Mouse (Mus musculus) cerebellum, postnatal 25 days (tissue): ENCODE measurements around the gene Suds3.

Source experiments
- DNase-seq, 2 experiments: peaks; one replicate each; pipeline ENCODE4 v3.0.0; 2021; ENCODE audit warnings: mixed read lengths in 2 of 2

Suds3 gene

DNA sequence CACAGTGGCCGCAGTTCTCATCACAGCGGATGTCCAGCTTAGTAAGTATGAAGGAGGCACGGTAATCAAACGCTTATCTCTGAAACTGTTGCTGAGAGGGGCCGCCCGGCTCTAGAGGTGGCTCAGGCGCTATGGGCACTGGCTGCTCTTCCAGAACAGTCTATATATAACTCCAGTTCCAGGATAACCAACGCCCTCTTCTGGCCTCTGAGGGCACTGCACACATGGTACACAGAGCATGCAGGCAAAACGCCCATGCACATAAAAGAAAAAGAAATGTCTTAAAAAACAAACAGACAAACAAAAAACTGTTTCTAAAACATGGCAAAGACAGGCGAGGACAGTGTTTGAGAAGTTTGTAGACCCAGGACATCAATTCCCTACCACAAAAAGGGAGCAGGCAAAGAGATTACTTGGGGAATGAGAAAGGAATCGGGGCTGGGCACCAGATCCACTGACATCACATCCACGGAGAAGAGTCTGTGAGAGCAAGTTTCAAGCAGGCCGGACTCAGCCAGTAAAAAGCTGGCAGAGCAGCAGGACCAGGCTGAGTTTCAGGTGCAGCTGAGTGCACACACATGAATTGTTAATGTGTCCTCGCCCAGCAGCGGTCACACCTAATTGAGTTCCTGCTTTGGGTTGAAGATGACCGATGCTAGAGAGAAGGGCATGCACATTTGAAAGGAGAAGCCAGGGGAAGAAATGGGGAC lies 4.7 kb downstream of the Suds3 start:
- no peak for DNase-seq

DNA sequence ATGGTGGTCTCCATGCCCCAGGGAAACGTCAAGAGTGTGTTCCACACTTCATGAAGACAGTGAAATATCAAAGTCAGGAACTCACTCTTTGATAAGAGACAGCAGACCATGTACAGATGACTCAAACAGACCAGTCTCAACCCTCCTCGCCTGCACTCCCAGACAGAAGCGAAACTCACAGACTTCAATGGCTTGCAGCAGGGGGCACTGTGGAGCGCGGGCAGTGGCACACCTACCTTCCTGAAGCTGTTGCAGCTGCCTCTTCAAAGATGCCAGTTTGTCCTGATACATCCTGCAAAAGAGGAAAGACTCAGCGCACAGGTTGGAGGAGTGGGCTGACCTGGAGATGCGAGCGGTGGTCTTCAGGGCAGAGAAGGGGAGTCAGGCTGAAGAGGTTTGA lies 6.4 kb downstream of the Suds3 start:
- peak in 1 of 2 experiments; percentile 53 for DNase-seq

DNA sequence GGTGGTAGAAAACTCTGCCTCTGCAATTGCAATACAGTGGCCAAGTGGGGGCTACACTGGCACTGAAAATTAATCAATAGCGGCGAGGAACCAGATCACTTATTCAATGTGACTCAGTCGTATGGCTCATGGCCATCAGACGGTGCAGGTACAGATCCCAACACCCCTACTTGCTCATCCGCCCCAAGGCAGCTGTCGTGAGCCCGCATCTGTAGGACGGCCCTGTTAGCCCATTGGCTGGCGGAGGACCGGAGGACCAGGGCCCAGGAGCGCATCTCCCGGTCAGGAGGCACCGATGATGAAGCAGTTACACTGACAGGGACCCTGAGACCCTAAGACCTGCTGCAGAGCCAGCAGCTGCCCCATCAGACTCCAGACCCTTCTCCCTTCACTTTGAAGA lies 7.2 kb downstream of the Suds3 start:
- DNase-seq: peak in 1 of 2 experiments; percentile 16

DNA sequence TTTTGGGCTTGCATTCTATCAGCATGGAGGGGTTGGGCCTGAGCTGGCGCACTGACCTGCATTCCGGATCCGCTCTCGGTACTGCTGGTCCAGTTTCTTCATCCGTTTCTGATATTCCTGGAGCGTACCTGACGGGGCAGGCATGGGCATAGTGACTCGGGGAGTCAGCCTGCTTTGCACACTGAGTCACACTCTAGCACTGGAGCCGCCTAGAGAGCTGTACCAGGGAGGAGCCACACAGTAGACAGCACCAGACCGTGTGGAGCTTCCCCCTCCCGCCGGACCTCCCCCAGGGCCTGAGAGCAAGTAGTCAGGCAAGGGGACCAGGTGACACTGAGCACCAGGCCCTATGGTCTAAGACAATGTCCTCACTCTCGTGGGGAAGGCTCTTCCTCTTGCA lies 7.6 kb downstream of the Suds3 start:
- no peak for DNase-seq

DNA sequence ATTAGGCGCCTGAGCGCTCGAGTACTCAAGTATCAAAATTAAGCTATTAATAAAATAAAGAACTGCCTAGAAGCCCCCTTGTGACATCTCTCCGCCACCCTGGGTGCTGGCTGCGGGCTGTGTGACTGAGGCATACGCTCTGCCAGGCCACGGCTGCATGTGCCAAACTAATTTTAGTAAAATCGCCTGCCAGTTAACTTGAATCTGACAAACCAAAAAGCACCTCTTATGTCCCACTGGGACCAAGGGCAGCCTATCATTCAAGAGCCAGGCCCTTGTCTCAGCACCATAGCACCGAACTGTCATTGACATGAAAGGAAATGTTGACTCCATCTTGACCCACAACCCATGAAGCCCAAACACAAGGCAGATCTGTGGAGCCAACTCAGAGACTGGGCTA lies 10.2 kb downstream of the Suds3 start:
- DNase-seq: peak; percentile 68 to 73

DNA sequence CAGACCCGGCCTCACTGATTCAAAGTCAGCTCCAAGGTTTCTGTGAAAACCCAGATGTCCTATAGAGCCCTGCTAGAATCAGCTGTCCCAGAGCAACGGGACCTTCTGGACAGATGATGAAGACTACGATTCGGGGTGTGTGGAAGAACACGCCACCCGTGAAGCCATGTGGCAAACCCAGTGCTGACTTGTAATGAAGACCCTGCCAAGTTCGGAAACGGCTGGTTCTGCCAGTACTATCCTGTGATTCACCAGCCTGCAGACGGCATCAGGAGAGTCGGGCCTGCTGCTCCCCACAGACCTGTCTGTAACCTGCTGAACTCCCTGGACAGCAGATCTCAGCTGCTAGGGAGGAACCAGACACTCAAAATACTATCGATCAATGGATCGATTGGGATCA lies 11.6 kb downstream of the Suds3 start:
- peak; percentile 35 to 39 for DNase-seq

DNA sequence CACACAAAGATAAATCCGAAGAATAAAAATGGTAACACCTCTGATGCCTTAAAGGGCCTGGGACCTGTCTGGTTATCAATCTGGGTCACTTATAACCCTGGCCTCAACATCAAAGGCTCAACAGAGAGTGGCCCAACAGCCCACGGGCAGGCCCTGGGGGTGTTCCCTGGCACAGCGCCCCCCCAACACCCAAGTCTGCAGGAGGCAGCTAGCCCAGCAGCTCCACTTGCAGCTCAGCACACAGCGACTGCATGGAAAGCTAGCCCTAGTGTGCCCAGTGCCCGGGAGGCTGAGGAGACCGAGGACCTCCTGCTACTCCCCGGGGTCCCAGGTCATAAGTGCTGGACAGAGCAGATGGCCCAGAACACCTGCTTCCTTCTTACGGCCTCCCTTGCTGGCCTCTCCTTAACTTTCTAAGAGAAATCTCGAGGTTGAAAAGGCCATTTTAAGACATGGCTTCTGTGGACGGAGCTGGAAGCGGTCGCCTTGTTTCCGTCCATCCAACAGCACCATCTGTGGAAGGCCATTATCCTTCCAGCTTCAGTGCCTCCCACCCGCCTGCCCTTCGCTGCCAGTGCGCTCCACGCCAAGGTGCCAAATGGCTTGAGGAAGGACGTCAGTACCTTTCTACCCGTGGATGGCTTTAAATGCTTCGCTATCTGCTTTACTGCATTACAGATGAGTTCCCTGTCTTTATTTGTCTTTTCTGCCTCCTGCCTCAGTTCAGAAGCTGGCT lies 12.6 kb downstream of the Suds3 start:
- DNase-seq: peak; percentile 70 to 78

DNA sequence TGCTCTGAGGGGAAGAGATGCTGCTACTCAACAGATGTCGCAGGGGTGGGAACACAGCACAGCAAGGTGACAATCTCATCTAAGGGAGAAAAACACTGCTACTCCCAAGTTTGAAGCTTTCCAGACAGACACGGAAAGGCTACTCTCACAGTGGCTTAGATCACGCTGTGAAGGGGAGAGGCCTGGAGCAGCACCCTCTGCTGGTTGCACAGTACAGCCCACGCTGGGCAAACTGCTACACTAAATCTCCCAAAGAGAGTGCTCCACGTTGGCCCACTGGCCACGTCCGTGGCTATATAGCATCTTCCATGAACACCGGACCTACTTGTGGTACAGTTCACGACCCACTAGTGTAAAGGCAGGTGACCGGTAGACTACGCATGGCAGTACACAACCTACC lies 16.2 kb downstream of the Suds3 start:
- DNase-seq: peak in 1 of 2 experiments; percentile 28

DNA sequence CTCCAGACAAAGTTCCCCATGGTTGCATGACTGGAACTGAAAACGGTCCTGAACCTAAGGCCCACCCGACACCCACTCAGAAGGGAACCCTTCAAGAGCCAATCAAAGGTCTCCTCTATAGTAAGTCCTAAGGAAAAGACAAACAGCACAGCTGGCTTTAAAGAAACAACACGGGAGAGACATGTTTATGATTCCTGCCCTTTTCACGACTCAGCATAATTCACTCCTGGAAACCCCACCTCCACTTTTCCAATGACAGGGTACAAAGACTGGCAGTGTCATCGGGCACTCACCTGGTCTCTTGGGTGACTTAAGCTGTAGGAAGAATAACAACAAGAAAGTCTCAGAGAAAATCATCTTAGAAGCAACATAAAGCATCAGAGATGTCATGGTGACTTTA lies 16.9 kb downstream of the Suds3 start:
- DNase-seq: no peak

DNA sequence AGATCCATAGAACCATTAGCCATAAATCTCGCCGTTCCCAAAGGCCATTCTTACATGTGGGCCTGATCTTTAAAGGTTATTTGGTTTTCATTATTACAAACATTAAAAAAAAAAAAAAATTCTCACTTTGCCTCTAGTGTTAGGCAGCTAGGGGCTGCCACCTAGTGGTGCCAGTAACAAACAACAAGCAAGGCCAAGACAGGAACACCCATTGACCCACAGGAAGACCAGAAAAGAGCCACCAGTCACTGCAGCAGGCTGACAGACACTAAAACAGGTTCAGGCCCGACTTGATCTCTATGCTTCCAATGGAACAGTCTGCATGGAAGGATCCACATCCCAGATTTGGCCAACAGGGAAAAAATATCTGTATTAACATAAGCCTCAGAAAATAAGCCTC lies 19.2 kb downstream of the Suds3 start:
- peak; percentile 75 to 82 for DNase-seq

DNA sequence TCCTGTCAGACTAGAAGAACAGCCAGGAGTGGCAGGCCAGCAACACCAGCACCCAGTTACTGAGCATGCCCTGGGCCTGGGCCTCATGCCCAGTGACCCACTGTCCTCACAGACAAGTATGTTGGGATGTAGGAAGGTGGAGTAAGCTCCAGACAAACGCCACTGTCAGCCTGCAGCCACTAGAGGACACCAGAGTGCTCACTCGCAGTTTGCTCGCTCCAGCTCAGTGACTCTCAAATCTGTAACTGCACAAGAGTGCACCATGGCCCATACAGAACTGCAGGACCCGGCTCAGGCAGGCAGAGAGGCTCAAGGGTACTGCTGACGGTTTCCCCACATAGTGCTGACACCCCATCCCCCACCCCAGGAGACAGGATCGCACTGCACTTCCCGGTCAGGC lies 21.5 kb downstream of the Suds3 start:
- peak; percentile 74 to 84 for DNase-seq

DNA sequence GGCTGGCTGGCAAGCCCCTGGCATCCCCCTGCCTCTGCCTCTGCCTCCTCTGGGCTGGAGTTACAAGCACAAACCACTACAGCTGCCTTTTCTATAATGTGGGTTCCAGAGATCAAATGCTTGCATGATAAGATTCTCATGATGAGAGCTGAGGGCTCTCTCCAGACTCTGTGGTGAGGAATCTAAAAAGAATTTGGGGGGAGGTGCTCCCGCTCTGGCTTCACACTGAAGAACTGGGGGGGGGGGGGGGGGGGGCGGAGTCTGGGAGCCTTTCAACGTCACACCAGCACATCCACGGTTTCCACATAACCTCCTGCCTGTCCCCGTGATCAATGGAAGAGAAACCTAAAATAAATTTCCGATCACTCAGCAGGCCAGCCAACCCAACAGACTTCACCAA lies 26.1 kb downstream of the Suds3 start:
- DNase-seq: no peak

DNA sequence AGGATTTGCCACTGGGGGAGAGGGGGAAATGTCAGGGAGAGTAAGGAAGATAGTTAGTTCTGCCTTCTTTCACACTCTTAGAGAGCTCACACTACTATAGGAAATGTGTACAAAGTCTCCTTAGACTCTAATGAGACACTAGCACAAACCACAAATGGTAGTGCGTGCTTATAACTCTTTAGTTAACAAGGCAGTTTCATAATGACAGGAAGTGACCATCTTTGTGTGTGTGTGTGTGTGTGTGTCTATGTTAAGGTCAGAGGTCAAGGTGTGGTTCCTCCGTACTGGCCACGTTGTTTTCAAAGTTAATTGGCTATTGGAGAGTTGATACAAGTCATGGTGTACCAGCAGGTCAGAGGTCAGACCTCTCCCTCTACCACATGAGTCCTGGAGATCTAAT lies 26.8 kb downstream of the Suds3 start:
- no peak for DNase-seq

DNA sequence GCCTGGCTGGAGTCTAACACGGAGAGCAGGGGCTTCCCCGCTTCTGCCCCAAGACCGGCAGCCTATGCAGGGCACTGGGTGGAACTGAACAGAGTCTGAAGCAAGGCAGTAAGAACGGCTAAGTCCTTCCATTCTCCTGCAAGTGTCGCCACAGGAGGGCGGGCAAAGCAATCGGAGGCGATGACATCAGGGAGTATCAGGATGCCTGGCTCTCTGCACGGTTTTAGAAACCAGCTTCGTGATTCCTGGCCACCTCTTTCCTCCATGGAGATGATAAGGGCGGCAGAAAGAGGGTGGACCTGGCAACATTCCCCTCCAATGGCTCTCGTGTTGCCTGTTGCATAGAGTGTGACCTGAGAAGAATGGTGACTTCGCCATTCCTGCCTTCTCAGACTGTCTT lies 28.2 kb downstream of the Suds3 start:
- peak in 1 of 2 experiments; percentile 52 for DNase-seq

DNA sequence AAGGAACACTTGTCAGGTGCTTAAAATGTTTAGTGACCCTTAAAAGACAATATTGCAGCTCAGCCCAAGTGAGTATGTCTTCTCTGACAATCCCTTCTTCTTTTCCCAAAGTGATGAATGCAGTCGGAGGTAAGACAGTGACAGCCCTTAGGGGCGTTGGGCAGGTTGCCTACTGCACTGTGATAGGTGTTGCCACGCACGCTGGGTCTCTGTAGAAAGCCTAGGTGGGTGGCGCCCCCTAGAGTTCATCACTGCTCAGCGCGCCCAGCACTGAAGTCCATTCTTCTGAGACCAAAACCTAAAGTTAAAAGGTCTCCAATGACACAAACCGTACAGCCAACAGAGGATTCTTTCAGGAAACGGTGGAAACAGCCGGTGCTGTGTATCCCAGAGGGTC lies 46.4 kb downstream of the Suds3 start:
- DNase-seq: peak; percentile 88 to 94

DNA sequence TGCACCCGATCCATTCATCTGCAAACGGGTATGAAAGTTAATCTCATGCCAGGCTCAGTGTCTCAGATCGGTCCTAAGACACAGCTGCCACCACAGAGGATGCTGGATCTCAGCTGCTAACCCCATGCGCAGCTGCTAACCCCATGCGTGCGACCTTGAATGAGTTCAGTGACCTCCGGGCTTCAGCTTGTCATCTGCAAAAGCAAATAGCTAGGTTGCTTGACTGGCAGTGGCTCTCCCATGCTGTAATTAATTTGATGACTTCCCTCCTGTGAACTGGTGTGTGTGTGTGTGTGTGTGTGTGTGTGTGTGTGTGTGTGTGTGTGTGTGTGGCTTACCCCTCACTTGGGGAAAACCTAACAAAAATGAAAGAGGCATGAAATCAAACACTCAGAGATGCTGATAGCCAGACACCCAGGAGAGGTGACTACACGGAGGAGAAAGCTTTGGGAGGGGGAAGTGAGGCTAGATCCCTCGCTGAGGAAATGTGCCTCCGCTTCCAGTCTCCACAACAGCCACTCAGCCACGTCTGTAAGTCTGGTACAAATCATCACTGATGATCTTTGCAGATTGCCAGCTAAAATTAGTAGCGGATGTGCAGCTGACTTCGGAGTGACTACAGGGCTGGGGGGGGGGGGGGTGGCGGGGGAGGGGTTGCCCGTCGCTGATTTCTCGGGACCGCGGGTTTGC lies 47.0 kb downstream of the Suds3 start:
- peak in 1 of 2 experiments; percentile 44 for DNase-seq

DNA sequence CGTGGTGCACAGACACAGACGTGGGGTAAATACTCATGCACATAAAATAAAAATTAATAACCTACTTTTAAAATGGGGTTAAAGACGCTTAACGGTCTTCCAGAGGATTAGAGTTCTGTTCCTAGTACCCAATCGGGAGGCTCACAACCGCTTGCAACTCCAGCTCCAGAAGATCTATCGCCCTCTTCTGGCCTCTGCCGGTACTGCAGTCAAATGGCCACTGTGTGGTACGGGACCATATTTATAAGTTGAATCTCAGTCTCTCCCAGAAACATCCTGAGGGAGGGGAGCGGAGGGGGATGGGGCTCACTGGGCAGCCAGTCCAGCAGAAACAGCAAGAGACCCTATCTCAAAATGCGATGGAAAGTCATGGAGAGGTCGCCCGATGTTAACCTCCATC lies 47.7 kb downstream of the Suds3 start:
- DNase-seq: peak; percentile 28 to 61

DNA sequence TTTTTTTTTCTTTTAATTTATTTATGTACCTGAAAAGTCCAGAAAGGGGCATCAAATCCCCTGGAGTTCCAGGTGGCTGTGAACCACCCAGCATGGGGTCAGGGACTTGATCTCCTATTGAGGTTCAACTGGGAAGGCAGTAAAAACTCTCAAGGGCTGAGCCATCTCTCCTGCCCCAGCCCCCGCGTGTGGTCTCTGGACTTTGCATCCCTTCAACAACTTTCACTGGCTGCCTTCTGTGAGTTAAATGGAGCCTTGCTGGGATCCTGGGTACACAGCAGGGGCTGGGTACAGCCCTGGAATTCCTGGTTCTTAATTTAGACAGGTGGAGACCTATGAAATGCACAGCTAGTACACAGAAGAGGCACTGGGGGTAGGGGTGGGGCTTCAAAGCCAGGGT lies 54.7 kb downstream of the Suds3 start:
- peak; percentile 56 to 61 for DNase-seq

DNA sequence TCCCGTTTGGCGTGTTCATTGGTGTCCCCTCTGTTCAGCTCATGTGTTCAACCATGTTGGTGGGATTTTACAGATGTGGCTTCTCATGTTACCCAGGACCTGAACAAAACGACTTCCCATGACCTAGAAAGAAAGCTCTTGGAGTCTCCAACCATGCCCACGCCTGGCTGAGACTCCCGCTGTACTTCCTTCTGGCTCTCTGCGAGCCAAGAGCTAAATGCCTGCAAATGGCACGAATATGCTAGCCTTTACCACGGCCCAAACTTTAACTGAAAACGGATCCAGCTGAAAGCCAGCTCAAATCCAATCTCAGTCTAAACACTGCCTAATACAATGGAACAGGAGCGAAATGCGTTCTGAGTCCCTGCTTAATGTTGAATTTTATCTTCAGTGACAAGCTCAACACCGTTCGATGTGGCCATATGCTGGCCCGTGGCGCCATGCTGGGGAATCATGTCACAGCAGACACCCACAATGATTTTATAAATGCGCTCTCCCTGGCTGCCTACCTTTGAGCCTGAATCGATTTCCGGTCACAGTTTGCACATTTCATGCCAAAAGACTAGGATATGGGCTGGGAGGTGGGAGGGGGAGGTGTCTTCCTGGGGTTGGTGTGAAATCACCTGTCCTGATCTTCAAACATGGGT lies 55.3 kb downstream of the Suds3 start:
- peak; percentile 91 for DNase-seq

DNA sequence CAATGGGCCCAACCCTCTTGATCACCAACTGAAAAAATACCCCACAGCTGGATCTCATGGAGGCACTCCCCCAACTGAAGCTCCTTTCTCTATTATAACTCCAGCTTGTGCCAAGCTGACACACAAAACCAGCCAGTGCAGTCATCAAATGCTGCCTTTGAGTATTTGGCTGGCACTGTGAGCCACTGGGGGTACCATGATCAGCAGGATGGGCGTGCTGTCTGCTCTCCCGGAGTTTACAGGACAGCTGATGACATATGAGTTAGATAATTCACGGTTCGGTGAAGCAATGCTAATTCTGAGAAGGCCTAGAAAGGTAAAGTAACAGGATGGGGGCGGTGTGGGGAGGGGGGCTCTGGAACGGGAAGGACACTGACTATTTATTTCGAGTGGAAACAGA lies 66.0 kb downstream of the Suds3 start:
- DNase-seq: no peak

DNA sequence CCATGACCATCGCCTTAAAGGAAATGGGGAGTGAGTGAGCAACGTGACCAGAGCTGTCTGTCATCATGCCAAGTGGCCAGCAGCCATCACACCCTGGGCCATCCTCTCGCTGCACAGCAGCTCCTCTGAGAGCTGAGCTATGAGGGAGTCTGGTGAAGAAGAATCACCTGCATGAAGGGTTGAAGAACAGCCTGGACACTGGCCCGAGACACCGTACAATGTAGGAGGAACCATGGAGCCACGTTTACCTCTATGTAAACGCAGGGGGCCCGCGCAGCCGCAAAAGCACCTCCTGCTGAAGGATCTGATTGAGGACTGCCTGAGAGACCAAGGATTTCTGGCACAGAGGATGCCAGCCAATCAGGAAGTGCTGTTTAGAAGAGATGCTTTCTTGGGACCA lies 70.8 kb downstream of the Suds3 start:
- peak; percentile 79 to 84 for DNase-seq

DNA sequence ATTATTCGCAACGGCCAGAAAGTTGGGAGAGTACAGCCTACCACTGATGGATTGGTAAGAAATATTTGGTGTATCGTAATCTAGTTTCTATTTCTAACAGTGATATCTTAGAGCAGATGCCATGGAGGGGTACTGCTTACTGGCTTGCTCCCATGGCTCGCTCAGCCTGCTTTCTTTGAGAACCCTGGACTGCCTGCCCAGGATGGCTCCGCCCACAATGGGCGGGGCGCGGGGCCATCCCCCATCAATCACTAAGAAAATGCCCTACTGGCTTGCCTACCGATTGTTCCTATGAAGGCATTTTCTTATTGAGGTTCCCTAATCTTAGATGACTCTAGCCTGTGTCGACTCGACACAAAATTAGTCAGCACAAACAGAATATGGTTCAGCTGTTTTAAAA lies 73.3 kb downstream of the Suds3 start:
- DNase-seq: no peak
